Mouse (Mus musculus): ENCODE data around the gene Fpr2.
"Not testable (repeated sequence)": the region's sequence is repeated elsewhere in the genome, so short reads cannot be mapped to it uniquely, and the experiment has no call there.

The Fpr2 gene

GRCm38 (mm10) chr17:17887774-17888248, at the start of gene Fpr2, which contains the start of gene Fpr3:
Gene Fpr2, plus strand, starts transcription at chr17:17887824.
Gene Fpr3, plus strand, starts transcription at chr17:17887852.
- no peak for DNase-seq (ENCODE audit: low read depth in 2 of 2, low spot score in 2 of 2)

- peak; percentile 85 to 91 for DNase-seq (ENCODE audit: low read depth in 2 of 2, low spot score in 2 of 2)
Observed at GRCm38 (mm10) chr17:17837919-17838701, 49.5 kb upstream of the Fpr2 start.

- no peak for DNase-seq (ENCODE audit: low read depth in 2 of 2, low spot score in 2 of 2)
Observed at GRCm38 (mm10) chr17:17839276-17839675, 48.3 kb upstream of the Fpr2 start.

GRCm38 (mm10) chr17:17840796-17841195, 46.8 kb upstream of the Fpr2 start:
- DNase-seq (ENCODE audit: low read depth in 2 of 2, low spot score in 2 of 2) = no peak

DNA sequence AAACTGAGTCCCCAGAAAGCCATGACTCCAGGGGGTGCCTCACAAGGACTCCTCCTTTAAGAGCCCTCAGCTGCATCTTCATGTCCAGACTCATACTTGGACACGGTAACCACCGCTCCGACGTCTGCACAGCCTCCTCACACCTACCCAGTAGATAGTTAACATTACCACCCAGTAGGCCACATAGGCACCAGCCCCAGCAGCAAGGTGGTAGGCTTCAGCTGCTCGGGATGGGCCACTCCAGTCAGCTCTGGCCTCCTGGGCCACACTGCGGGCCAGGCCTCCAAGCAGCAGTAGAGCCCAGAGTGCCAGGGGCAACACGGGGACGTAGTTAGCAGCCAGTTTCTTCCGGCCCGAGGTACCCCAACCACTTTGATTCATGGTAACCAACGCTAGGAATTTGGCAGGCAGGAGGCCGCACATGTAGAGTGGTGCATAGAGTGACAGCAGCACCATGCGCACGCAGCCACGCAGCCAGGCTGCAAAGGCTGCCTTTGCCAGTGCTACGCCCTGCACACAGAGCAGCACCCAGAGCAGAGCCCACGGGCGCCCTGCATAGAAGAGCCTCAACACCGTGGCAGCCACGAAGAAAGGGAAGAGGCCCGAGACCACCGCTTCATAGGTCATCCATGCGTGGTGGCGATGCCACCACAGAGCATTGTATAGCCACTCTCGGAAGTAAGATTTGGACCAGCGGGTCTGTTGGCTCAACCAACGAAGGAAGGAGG, 43.9 kb upstream of the Fpr2 start:
- no peak for DNase-seq (ENCODE audit: low read depth in 2 of 2, low spot score in 2 of 2)

DNA sequence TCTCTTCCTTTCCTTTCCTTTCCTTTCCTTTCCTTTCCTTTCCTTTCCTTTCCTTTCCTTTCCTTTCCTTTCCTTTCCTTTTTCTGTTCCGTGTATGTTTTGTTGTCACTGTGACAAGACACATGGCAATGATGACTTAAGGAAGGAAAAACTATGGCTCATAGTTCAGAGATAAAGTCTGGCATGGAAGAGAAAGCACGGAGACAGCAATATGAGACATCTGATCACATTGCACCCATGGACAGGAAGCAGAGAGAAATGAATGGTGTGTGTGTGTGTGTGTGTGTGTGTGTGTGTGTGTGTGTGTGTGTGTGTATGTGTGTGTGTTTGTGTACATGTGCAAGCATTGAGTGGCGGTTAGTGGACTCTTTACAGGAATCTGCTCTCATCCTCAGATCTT, 43.0 kb upstream of the Fpr2 start:
- DNase-seq (ENCODE audit: low read depth in 2 of 2, low spot score in 2 of 2) = not testable (repeated sequence)

DNA sequence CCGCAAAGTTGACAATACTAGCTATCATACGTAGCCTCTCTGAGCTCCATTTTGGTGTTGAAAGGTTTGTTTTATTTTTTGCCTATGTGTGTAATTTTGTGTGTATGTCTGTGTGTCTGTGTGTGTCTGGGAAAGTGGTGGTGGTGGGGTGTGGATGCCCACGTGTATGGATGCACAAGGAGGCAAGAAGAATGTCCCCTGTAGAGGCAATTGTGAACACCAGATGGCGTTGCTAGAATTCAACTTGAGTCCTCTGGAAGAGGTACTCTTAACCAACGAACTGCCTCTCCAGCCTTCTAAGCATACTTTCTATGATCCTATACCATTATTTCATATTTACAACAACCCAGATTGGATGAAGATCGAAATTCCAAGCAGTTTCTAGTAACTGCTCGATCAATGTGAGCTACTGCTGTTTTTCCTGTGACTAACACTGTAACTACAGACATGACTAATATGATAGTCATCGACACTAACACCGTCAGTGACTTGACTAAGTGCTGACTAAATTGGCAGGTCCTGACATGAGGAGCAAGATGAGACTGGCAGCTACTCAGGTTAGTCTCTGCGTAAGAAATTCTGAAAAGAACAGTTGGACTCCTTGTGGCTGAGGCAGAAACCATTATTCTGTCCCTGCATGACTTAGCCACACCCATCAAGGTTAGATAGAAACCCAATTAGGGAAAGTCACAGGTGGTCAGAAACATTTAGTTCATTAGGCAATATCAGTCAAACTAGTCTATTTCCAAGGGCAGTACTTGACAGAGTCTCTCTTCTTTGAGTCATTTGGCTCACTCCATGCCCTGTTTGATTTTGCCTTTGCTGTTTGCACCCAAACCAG, 42.2 kb upstream of the Fpr2 start:
- DNase-seq (ENCODE audit: low read depth in 2 of 2, low spot score in 2 of 2) = no peak

GRCm38 (mm10) chr17:17848988-17849387, 38.6 kb upstream of the Fpr2 start:
- DNase-seq (ENCODE audit: low read depth in 2 of 2, low spot score in 2 of 2) = no peak

- DNase-seq (ENCODE audit: low read depth in 2 of 2, low spot score in 2 of 2) = no peak
Observed at GRCm38 (mm10) chr17:17849906-17850712, 37.5 kb upstream of the Fpr2 start.

GRCm38 (mm10) chr17:17855064-17855838, 32.4 kb upstream of the Fpr2 start, which contains the start of gene Has1:
Gene Has1, minus strand, starts transcription at chr17:17855205.
- DNase-seq (ENCODE audit: low read depth in 2 of 2, low spot score in 2 of 2) = no peak

- no peak for DNase-seq (ENCODE audit: low read depth in 2 of 2, low spot score in 2 of 2)
Observed at GRCm38 (mm10) chr17:17856612-17857011, 31.0 kb upstream of the Fpr2 start.

DNA sequence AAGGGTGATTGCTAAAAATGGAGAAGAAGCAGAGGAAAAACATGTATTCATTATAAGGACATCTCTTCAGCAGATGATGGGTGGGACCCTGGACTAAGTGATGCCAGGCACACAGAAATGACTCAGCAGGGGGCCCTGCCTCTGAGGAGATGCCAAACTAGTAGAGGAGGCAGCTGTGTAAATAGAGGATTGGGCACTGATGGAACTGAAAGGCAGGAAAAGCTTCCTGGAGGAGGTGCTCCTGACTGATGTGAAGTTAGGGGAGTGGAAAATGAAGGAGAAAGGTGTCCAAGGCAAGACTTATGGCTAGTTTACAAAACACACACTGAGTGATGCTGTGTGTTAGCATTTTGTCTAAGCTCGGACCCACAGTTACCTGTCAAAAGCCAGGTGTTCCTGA, 30.2 kb upstream of the Fpr2 start:
- DNase-seq (ENCODE audit: low read depth in 2 of 2, low spot score in 2 of 2) = no peak

DNA sequence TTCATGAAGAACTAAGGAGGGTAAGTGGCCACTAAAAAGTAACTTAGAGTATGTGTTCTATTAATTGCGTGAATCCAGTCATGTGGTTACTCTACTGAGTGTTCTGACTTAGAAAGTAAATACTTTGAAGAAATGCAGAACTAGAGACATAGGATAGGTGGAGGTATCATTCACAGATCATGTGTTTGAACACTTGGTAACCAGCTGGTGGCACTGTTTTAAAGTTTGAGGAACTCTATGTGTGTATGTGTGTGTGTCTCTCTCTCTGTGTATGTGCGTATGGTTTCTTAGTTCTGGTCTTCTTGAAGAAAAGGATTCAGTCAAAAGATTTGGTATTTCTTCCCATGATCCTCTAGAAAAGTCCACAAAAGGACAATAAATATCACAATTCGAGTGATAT, 27.5 kb upstream of the Fpr2 start:
- no peak for DNase-seq (ENCODE audit: low read depth in 2 of 2, low spot score in 2 of 2)

- no peak for DNase-seq (ENCODE audit: low read depth in 2 of 2, low spot score in 2 of 2)
Observed at GRCm38 (mm10) chr17:17862360-17862759, 25.3 kb upstream of the Fpr2 start.

- no peak for DNase-seq (ENCODE audit: low read depth in 2 of 2, low spot score in 2 of 2)
Observed at GRCm38 (mm10) chr17:17865168-17865567, 22.5 kb upstream of the Fpr2 start.

DNA sequence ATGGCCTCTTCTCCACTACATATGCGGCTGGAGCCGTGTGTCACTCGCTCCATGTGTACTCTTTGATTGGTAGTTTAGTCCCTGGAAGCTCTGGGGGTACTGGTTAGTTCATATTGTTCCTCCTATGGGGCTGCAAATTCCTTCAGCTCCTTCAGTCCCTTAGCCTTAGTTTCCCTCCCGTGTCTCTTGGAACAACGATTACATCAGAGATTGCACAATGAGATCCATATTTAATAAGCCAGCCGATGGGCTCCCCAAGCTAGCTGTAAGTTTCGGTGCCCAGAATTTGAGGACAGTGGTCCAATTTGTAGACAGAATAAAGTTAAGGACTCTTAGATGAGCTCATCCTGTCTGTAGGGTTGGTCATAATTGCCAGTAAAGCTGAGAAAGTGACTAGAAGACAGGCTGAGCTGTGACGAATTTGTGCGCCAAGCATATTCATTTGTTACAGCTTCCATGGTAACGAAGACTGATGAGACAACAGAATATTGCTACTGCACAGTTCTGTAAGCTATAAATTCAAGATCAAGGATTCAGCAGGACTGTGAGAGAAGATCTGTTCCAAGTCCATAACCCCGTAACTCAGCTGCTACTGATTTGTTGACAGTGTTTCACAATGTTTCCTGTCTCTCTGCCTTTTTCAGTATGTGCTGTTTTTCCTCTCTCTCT, 20.7 kb upstream of the Fpr2 start:
- no peak for DNase-seq (ENCODE audit: low read depth in 2 of 2, low spot score in 2 of 2)

DNA sequence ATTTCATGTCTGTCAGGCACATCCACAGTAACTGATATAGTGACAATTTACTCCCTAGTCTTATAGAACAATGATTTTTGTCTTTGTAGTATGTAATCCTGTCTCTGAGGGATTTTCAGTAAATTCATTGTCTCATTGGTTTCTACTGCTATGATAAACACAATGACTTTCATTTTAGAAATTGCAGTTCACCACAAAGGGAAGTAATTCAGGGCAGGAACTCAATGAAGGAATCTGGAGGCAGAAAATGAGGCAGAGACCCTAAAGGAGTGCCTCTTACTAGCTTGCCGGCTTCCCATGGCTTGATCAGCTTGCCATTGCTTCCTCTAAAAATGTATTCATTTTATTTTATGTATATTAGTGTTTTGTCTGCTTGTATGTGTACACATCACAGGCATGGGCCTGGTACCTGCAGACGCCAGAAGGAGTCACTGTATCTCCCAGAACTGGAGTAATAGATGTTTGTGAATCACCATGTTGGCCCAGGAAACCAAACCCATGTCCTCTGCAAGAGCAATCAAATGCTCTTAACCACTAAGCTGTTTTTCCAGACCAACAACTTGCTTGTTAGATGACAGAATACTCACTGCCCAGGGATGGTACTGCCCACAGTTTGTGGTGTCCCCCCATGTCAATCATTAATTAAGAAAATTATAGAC, 16.6 kb upstream of the Fpr2 start:
- DNase-seq (ENCODE audit: low read depth in 2 of 2, low spot score in 2 of 2) = no peak

- DNase-seq (ENCODE audit: low read depth in 2 of 2, low spot score in 2 of 2) = no peak
Observed at GRCm38 (mm10) chr17:17871697-17872096, 15.9 kb upstream of the Fpr2 start.

DNA sequence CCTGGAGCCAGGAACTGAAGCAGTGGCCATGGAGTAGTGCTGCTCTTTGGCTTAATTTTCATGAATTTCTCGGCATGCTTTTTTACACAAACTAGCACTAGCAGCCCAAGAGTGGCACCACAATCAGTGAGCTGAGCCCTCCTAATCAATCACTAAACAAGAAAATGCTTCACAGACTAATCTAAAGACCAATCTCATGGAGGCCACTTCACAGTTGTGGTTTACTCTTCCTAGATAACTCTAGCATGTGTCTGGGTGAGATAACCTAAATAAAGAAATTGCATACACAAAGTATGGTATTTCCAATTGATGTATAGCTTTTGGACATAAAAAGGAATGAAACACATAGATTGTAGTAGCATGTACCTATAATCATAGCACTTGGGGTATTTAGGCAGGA, 8.3 kb upstream of the Fpr2 start:
- DNase-seq (ENCODE audit: low read depth in 2 of 2, low spot score in 2 of 2) = no peak

Data from CD8-positive naive resting alpha-beta T cell, adult 2 months (primary cell).